Mouse (Mus musculus): ENCODE results near the gene Prkar1b. TPM values are rescaled to one million over a fixed set of nuclear protein-coding genes. Genes with fewer than 3 reads are reported as not detected.

Prkar1b gene
- polyA plus RNA-seq, 1 experiment from 2014 or later: 13.5 TPM

DNA sequence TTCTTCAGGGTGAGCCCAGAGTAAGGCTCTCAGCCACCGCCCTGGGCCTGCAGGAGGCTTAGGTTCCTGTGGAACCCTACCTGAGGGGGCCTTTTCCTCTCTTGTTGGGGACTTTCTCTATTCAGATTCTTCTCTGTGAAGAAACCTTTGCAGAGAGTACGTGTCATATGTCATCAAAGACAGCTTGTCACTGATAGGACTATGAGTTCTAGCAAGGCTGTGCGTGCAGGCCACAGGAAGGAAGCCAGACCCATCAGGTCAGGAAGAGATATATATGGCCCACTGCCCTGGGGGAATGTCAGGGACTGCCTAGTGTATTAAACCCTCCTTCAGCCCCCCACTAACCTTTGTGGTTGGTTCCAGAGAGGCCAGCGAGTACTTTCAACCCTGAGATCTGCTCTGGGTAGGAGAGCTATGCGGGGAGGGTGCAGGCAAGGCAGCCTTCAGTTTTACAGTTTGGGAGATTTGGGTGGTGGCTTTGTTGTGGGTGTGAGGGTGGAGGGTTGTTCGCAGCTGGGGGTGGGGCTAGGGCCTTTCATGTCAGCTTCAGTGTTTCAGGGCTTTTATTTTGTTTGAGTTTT, 17.1 kb upstream of the Prkar1b start:
- no peaks in the 10 kb centered on the region for H3K4me1 ChIP-seq (ENCODE audit: insufficient read depth)
- no peak overlapping the region for H3K4me3 ChIP-seq (ENCODE audit: low read depth, low read length)
- WGBS: 79% methylated on average over 6 of the region's 6 CpGs
- no peak for DNase-seq
- H3K4me2 ChIP-seq: no peak overlapping the region
- H3K36me3 ChIP-seq (ENCODE audit: insufficient read depth): peaks cover 70% of the 10 kb centered on the region
- no peaks in the 10 kb centered on the region for H3K9me3 ChIP-seq (ENCODE audit: low read depth, low read length)
- no peak overlapping the region for H3K9ac ChIP-seq
- H3K27me3 ChIP-seq (ENCODE audit: insufficient read depth, low read length): no peaks in the 10 kb centered on the region
- no peak for ATAC-seq (ENCODE audit: insufficient read depth)
- H3K27ac ChIP-seq (ENCODE audit: low read depth): no peak overlapping the region
- no peak for TF ChIP-seq CTCF (IDR thresholded peaks at IDR 0.05; ENCODE audit: low read depth)

DNA sequence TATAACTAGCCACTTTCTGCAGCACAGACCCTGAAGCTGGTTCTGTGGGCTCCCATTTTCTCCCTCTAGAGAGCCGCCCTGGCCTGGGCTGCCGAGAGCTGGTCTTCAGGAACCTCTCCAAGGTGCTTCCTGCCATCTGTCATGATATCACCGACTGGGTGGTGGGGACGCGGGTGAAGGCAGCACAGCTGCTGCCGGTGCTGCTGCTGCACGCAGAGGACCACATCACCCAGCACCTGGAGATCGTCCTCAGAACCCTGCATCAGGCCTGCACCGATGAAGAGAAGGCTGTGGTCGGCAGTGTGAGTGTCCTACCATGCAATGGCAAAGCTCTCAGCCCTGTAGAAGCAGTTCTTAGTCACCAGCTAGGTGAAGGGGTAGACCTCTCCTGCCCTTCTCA, 11.8 kb upstream of the Prkar1b start:
- no peak for ATAC-seq (ENCODE audit: insufficient read depth)
- no peak for TF ChIP-seq CTCF (IDR thresholded peaks at IDR 0.05; ENCODE audit: low read depth)
- H3K27ac ChIP-seq (ENCODE audit: low read depth): no peak overlapping the region
- no peaks in the 10 kb centered on the region for H3K4me1 ChIP-seq (ENCODE audit: insufficient read depth)
- DNase-seq: no peak
- H3K9ac ChIP-seq: no peak overlapping the region
- H3K27me3 ChIP-seq (ENCODE audit: insufficient read depth, low read length): no peaks in the 10 kb centered on the region
- H3K4me3 ChIP-seq (ENCODE audit: low read depth, low read length): no peak overlapping the region
- WGBS: 72% methylated on average over 10 of the region's 10 CpGs
- peaks cover 43% of the 10 kb centered on the region for H3K36me3 ChIP-seq (ENCODE audit: insufficient read depth)
- H3K9me3 ChIP-seq (ENCODE audit: low read depth, low read length): no peaks in the 10 kb centered on the region
- H3K4me2 ChIP-seq: no peak overlapping the region

DNA sequence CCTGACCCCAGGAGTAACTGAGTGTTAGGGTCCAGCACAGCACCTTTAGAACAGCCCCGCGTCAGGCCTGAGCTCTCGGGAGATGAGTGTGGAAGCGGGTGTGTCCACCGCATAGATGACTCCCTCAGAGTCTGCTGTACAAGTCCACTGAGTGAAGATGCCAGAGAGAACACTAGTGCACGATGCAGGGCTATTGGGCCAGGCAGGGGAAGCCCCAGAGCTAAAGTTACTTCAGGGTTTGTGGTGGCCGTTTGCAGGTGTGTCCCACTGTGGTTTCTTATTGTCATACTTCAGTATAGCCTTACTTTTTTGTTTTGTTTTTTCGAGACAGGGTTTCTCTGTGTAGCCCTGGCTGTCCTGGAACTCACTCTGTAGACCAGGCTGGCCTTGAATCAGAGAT, 11.1 kb upstream of the Prkar1b start:
- 89% methylated on average over 8 of the region's 8 CpGs for WGBS
- H3K9ac ChIP-seq: no peak overlapping the region
- H3K4me2 ChIP-seq: no peak overlapping the region
- no peak overlapping the region for H3K4me3 ChIP-seq (ENCODE audit: low read depth, low read length)
- peaks cover 46% of the 10 kb centered on the region for H3K36me3 ChIP-seq (ENCODE audit: insufficient read depth)
- H3K4me1 ChIP-seq (ENCODE audit: insufficient read depth): no peaks in the 10 kb centered on the region
- no peak for TF ChIP-seq CTCF (IDR thresholded peaks at IDR 0.05; ENCODE audit: low read depth)
- ATAC-seq (ENCODE audit: insufficient read depth) (no peak), DNase-seq (no peak)
- H3K27me3 ChIP-seq (ENCODE audit: insufficient read depth, low read length): no peaks in the 10 kb centered on the region
- no peak overlapping the region for H3K27ac ChIP-seq (ENCODE audit: low read depth)
- no peaks in the 10 kb centered on the region for H3K9me3 ChIP-seq (ENCODE audit: low read depth, low read length)

DNA sequence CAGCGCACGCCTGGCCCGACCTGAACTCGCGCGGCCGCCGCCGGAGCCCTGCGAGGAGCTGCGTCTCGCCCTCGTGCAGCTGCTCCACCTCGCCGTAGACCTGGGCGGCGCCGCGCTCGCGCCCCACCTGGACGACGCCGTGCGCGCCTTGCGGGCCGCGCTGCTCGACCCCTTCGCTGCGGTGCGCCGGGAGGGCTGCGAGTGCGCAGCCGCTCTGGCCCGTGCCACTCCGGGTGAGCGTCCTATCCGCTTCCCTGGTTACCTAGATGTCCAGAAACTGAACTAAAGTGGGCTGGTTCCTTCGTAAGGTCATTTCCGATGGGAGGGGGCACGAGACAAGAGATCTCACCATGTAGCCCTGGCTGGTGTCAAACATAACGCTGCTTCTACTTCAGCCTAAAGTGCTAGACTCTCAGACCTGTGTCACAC, 816 bp upstream of the Prkar1b start:
- H3K36me3 ChIP-seq (ENCODE audit: insufficient read depth): peaks cover 24% of the 10 kb centered on the region
- H3K27ac ChIP-seq (ENCODE audit: low read depth): peak overlapping the region; percentile 67; the same call in 1 of the 2 replicates
- DNase-seq (peak; percentile 50), ATAC-seq (ENCODE audit: insufficient read depth) (peak; percentile 12)
- peak overlapping the region; percentile 92 for H3K4me3 ChIP-seq (ENCODE audit: low read depth, low read length)
- no peaks in the 10 kb centered on the region for H3K27me3 ChIP-seq (ENCODE audit: insufficient read depth, low read length)
- no peaks in the 10 kb centered on the region for H3K9me3 ChIP-seq (ENCODE audit: low read depth, low read length)
- H3K9ac ChIP-seq: peak overlapping the region; percentile 68
- no peak for TF ChIP-seq CTCF (IDR thresholded peaks at IDR 0.05; ENCODE audit: low read depth)
- under 1% methylated on average over 45 of the region's 45 CpGs for WGBS
- peak overlapping the region; percentile 90 for H3K4me2 ChIP-seq
- 0 out of 2 replicates have a peak, but pooled peaks cover 3% of the 10 kb centered on the region for H3K4me1 ChIP-seq (ENCODE audit: insufficient read depth)

DNA sequence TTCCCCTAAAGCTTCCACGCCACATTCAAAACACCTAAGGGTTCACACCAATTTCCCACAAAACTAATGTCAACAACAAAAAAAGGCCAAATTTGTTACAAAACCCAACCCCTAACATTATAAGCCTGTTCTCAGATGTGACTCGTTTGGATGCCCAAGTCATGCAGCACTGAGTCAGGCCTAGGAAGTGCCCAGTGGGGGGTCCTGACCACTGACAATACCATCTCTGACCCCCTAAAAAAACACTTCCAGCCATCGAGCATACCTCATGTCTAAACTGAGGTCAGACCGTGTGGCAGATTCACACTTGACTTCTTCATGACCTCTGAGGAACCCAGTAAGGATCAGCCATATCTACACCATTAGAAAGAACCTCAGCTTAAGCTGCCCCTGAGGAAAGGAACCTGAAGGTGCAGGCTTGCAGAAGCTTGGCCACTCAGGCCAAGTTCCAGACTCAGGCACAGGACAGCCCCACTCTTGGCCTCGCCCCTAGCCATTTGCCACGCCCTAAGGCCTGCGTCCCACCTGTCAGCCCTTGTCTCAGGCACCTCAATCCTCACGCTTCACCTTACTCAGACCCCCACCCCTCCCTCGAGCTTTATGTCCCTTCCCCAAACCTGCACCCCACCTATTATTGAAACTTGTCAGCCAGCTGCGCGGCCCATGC, 662 bp downstream of the Prkar1b start:
- 19% methylated on average over 11 of the region's 11 CpGs for WGBS
- TF ChIP-seq CTCF (IDR thresholded peaks at IDR 0.05; ENCODE audit: low read depth): no peak
- Histone ChIP-seq H3K27ac (ENCODE audit: low read depth) (0 out of 2 replicates have a peak overlapping the region, but pooled peaks have one; percentile 15), H3K9ac (peak overlapping the region; percentile 23; the same call in 1 of the 2 replicates), H3K27me3 (ENCODE audit: insufficient read depth, low read length) (no peaks in the 10 kb centered on the region), H3K36me3 (ENCODE audit: insufficient read depth) (peaks cover 21% of the 10 kb centered on the region), H3K9me3 (ENCODE audit: low read depth, low read length) (no peaks in the 10 kb centered on the region), H3K4me1 (ENCODE audit: insufficient read depth) (0 out of 2 replicates have a peak, but pooled peaks cover 3% of the 10 kb centered on the region), H3K4me2 (peak overlapping the region; percentile 90), H3K4me3 (ENCODE audit: low read depth, low read length) (peak overlapping the region; percentile 92)
- ATAC-seq (ENCODE audit: insufficient read depth) (peak; percentile 72), DNase-seq (no peak)

DNA sequence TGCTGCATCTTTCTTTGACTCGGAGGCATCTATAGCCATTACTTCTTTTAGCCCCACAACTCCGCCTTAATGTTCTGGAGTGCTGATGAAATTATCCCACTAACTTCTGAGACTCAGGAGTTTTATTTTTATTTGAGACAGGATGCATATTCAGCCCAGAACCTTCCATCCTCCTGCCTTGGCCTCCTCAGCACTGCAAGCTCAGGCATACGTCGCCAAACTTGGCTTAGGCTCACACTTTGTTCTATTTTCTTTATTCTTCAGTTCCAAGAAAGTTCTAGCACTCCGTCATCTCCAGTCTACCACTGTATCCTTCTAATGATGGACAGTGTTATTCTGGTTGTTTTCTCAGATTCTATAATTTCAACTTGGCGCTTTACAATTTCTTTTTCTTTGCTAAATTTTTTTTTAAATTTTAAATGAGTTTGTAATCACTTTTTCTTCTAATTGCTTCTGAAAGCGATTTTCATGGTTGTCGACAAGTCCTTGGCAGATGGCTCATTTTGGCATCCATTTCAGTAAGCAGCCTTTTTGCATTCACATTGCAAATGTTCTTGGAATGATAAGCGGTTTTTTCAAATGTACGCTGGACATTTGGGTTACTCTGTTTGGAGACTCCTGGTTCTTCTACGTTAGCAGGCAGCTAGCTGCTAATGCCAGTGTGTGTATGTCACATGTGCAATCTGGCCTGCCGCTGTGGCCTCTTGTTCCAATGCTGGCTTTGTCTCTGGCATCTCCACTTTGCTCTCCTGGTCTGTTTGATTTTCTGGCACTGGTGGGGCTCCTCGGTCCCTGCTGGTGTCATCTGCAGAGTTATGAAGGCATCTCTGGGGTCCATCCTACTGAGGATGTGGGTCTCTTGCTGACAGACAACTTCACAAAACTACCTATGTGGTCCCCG, 2.4 kb downstream of the Prkar1b start:
- peaks cover 4% of the 10 kb centered on the region for H3K36me3 ChIP-seq (ENCODE audit: insufficient read depth)
- no peak overlapping the region for H3K27ac ChIP-seq (ENCODE audit: low read depth)
- H3K4me3 ChIP-seq (ENCODE audit: low read depth, low read length): no peak overlapping the region
- no peaks in the 10 kb centered on the region for H3K9me3 ChIP-seq (ENCODE audit: low read depth, low read length)
- no peak overlapping the region for H3K9ac ChIP-seq
- no peak overlapping the region for H3K4me2 ChIP-seq
- 87% methylated on average over 14 of the region's 14 CpGs for WGBS
- no peak for ATAC-seq (ENCODE audit: insufficient read depth)
- DNase-seq: no peak
- no peaks in the 10 kb centered on the region for H3K27me3 ChIP-seq (ENCODE audit: insufficient read depth, low read length)
- H3K4me1 ChIP-seq (ENCODE audit: insufficient read depth): 0 out of 2 replicates have a peak, but pooled peaks cover 3% of the 10 kb centered on the region
- TF ChIP-seq CTCF (IDR thresholded peaks at IDR 0.05; ENCODE audit: low read depth): no peak

Measured in lung, embryonic 14.5 days (tissue).